Mouse (Mus musculus) c-Kit-positive CD71-negative TER-119-negative erythroid progenitor cells, embryonic 14.5 days (primary cell): ENCODE measurements around the gene Slc25a11.
A peak's percentile ranks its signal among the peaks of the same experiment; 100 is the strongest.

ENCODE experiments used
- DNase-seq: peaks from one replicate; pipeline ENCODE4 v3.0.0-alpha.2; 2013; ENCODE audit warnings: low read depth

Slc25a11 gene

GRCm38 (mm10) chr11:70651391-70651790 is 4.1 kb upstream of the Slc25a11 start:
- no peak for DNase-seq

GRCm38 (mm10) chr11:70650322-70651175 is 3.3 kb upstream of the Slc25a11 start:
- no peak for DNase-seq

DNA sequence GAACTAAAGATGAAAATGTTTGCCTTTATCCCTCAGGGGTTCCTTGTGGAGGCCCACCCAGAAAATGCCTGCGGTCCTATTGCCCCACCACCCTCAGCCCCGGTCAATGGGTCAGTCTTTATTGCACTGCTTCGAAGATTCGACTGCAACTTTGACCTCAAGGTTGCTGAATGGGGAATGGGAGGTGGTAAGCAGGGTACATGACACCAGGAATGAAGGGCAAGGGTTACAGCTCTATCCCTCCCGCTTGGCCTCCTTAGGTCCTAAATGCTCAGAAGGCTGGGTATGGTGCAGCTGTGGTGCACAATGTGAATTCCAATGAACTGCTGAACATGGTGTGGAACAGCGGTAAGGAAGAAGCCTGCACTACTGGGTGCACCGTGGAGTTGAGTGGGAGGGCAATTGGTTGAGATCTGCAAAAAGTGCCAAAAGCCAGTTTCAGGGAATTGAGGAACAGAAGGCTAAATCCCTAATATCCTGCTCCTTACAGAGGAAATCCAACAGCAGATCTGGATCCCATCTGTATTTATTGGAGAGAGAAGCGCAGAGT is 2.0 kb upstream of the Slc25a11 start:
- no peak for DNase-seq

DNA sequence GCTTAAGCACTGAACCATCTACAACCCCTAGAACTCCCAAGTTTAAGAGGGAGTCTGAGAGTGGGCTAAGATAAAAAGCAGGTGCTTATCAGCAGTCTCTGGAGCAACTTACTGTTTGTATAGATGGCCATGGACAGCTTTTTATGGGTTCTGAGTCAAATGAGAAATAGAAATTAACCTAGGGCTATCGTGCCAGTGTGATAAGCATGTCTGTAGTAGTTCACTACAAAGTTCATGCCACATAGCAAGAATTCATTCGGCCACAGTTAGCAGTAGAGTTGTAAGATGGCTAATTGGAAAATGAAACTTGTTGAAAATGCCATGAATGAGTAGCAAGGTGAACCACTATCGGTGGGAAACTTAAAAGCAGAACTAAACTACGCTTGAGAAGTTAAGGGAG is 1.2 kb upstream of the Slc25a11 start:
- no peak for DNase-seq

DNA sequence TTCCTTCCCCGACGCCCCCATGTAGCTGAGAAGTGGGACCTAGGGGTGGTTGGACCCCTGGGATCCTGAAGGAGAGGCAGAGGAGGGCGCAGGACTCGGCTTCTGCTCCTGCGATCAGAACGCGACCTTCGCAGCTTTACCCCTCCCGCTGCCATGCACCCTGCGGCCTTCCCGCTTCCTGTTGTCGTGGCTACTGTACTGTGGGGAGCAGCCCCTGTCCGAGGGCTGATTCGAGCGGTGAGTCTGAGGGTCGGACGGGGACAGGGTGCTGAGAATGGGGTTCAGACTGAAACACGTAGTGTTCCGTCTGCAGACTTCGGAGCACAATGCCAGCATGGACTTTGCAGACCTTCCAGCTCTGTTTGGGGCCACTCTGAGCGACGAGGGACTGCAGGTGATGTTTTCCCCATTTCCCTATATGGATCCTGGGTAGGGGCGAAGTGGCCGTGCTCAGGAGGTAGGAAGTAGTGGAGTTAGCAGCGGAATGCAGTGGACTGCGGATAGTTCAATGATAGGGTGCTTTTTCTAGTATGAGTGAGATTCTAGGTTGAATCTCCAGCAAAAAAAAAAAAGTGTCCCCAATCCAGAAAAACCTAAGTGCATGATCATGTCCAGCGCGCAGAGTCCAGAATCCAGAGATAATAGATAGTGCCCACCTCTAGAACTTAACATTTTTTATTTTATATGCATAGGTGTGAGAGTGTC is 589 bp upstream of the Slc25a11 start:
- no peak for DNase-seq

DNA sequence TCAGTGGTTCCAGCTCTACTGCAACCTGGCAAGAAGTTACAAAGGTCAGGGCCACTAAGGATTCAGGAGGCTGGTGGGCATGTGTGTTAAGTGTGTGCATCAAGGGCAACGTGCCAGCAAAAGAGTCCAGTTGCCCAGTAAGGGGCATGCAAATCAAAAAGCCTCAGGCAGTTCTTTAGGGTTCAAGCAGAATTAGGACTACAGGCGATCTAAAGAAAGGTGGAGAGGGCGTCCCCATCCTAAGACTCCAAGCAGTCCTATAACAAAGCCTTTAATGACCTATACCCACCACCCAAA is 1.1 kb downstream of the Slc25a11 start:
- DNase-seq, result no peak

- no peak for DNase-seq
Observed at GRCm38 (mm10) chr11:70645461-70646258, 1.6 kb downstream of the Slc25a11 start.

GRCm38 (mm10) chr11:70644564-70645103 is 2.6 kb downstream of the Slc25a11 start:
- DNase-seq, result no peak

DNA sequence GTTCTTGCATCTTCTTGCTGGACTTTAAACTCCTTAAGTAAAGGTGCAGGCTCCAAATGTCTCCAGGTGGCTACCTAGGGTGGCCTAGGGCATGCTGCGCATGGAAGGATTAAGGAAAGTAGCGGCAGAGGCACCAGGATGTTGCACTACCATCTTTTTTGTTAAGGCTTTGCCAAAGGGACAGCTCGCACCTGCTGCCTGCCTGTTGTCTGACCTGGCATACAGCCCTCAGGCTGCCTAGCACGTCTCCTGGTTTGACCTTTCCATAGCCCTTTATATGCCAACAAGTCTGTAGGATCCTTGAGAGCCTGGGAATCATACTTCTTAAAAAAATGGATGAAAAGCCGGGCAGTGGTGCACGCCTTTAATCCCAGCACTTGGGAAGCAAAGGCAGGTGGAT is 4.2 kb downstream of the Slc25a11 start:
- DNase-seq, result no peak

DNA sequence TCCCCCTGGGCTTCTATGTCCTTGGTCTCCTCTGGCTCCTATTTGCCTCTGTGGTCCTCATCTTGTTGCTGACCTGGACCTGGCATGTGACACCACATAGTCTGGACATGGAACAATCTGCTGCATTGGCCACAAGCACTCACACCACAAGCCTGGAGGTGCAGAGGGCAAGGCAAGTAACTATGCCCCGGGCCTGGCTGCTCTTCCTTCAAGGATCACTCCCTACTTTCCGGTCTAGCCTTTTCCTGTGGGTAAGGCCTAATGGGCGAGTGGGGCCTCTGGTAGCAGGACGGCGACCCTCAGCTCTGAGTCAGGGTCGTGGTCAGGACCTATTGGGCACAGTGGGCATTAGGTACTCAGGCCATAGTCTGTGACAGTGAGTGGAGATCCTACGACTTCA is 6.0 kb downstream of the Slc25a11 start:
- DNase-seq, result no peak

GRCm38 (mm10) chr11:70639976-70640375 is 7.3 kb downstream of the Slc25a11 start:
- DNase-seq, result no peak

DNA sequence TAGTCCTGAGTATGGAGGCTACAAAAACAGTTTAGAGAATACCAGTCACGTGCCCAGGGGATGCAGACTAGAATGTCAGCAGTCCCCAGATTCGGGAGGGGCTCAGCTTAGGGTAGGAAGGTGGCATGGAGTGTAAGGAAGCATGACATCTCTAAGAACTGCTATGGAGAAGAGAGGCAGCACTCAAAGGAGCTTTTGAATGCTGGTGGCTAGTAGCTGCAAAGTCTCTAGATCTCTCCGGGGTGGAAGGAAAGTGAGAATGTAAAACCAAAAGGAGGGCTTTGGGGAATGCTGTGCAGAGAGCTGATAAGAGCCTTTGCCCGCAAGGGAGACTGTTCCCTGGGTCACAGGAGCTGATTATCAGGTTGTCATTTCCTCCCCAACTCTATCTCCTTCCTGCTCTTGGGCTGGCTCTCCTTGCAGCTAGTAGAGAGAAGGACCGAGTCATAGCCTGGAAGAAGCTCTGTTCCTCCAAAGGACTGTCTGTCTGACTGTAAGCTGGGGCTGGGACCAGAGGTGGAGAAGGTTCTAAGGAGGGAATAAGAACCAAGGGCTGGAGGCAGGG is 8.5 kb downstream of the Slc25a11 start, which contains the start of gene Gp1ba:
Gp1ba (plus strand) TSS at position 409 of the 565 bp plus-strand sequence.
- no peak for DNase-seq

GRCm38 (mm10) chr11:70638293-70638692 is 9.0 kb downstream of the Slc25a11 start:
- DNase-seq, result no peak

- no peak for DNase-seq
Observed at GRCm38 (mm10) chr11:70637764-70638163, 9.5 kb downstream of the Slc25a11 start.

DNA sequence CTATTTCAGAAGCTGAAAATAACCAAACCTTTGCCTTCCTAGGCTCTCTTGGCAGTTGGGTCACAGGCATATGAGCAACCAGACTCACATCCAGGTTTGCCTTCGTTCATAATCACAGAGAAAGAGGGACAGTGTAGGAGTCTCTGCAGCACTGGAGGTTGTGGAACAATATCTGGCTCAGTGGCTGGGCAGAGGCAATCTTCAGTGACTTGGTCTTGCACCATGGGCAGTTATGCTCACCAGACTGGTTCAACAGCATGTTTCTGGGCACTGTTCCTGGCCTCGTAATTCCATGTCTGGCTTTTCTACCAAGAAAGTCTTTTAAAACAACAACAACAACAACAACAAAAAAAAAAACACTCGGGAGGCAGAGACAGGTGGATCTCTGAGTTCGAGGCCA is 11.7 kb downstream of the Slc25a11 start:
- DNase-seq, result no peak

DNA sequence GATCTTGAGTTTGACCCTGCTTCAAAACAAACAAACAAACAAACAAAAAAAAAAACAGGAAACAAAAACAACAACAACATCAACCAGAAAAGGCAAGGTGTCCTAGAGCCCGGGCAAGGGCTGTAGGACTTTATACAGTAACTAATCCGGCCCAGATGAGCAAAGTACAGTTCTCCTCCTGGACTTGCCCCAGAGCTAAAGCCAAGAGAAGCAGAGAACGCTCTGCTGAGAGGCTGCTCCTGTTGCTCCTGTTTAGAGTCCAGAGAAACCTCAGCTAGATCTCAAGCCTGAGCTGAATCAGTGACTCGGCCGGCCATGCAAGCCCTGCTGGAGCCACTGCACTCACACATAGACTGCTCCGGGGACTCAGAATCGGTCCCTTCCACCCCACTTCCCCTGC is 17.1 kb downstream of the Slc25a11 start:
- no peak for DNase-seq

GRCm38 (mm10) chr11:70629557-70629956 is 17.7 kb downstream of the Slc25a11 start:
- DNase-seq, result no peak

DNA sequence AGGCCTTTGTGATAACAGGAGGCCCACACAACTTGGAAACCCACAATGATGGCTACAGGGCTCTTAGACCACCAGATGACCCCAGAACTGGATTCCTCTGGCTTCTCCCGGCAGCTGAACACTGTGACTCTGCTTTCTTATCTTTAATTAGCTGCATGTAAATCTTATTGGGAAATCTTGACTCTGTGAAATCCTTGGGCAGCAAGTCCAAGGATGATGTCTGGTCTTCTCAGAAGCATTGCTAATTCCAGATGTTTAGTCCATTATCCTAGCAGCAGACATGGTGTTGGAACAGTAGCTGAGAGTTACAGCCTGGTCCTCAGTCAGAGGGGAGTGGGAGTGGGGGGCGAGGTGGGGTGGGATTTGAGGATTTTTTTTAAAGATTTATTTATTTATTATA is 18.8 kb downstream of the Slc25a11 start:
- no peak for DNase-seq

- DNase-seq, result no peak
Observed at GRCm38 (mm10) chr11:70626877-70627276, 20.4 kb downstream of the Slc25a11 start.

GRCm38 (mm10) chr11:70625473-70625872 is 21.8 kb downstream of the Slc25a11 start:
- peak; percentile 70 for DNase-seq

GRCm38 (mm10) chr11:70623053-70623742 is 24.1 kb downstream of the Slc25a11 start:
- no peak for DNase-seq
